Mouse (Mus musculus) heart, adult 2 months (tissue): ENCODE measurements around the gene Dscam.

Experiments used
- CTCF ChIP-seq: fragments of 200-600 bp; IDR thresholded peaks from 2 replicates; pipeline ENCODE4 v1.8.1; 2022; ENCODE audit warnings: antibody characterized with exemption, mild to moderate bottlenecking, moderate library complexity
- EP300 ChIP-seq: fragments of 200-500 bp; IDR thresholded peaks from 2 replicates; pipeline ENCODE4 v1.6.1; 2011; ENCODE audit warnings: low read depth, low read length, control low read depth; ENCODE audit not compliant: insufficient read depth

DNA sequence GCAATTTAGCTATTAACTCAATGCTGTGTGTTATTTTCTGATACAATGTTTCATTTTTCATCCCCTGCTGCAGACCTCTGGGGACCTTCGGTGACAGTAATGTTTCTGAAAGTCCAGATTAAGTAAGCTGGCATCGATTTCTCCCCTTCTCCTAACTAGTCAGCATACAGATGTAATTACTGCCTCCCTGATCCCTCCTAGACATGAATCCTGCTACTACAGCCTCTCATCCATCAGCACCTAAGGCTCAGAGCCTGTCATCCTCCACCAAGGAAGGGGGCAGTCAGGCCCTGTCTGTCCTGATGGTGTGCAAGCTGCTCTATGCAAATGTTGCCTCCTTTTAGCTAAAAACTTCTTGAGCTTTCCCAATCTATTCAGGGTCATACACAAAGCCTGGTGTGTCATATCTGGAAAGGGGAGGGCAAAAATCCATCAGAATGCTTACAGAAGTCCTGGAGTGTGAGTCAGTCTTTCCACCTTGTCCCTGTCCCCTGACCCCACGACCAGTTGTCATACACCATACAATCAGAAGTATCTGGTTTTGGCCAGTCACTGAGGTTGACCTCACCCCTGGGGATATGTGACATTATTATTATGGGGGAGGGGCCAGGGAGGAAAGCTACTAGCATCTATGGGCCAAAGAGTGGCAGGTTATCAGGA lies 571.0 kb downstream of the Dscam start:
- TF ChIP-seq EP300, result no peak
- TF ChIP-seq CTCF, result no peak
